Mouse (Mus musculus): Measurements from ENCODE around the gene Slit3. TPM values are rescaled to one million over a fixed set of nuclear protein-coding genes. Genes with fewer than 3 reads are reported as not detected.
A peak's percentile ranks its signal among the peaks of the same experiment; 100 is the strongest.

Slit3 gene
- total RNA-seq, 4 experiments from 2014 or later = 12.6 to 18.4 (median 15.0) TPM

- peak; percentile 29 for DNase-seq (ENCODE audit: low spot score)
These were observed 629.6 kb downstream of the Slit3 start for GRCm38 (mm10) chr11:35750578-35750977.

- DNase-seq (ENCODE audit: low spot score) = no peak
These were observed 633.9 kb downstream of the Slit3 start for GRCm38 (mm10) chr11:35754906-35755418.

DNA sequence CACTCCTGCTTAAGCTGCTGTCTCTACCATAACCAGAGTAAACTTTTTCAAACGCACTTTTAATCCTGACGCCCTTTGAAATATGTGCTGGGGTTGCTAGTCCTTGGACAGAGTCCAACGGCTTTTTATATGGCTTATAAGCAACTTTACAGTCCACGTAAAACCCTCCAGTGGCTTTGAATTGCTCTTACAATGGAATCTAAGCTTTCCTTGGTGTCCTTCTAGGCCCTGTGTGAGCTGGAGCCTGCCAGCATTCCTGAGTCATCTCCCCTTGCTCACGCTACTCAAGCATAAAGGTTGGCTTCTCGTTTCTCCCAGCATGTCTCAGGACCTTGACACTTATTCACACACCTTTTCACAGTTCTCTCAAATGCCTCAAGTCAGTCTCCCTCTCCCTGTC, 634.5 kb downstream of the Slit3 start:
- DNase-seq (ENCODE audit: low spot score) = no peak

GRCm38 (mm10) chr11:35756411-35757303, 635.6 kb downstream of the Slit3 start:
- no peak for DNase-seq (ENCODE audit: low spot score)

Small RNAs within 50 kb of the gene (microRNA-seq; reads per million reads assigned to microRNA genes)
- 14.3 reads per million, percentile 32 among the genes with 10 or more reads in this experiment for gene Mir218-2

All from heart, adult 8-10 months (tissue).